Mouse (Mus musculus) erythroblast, embryonic 14.5 days (primary cell): Measurements from ENCODE around the gene Arid4b.
"Not testable (repeated sequence)": the region's sequence is repeated elsewhere in the genome, so short reads cannot be mapped to it uniquely, and the experiment has no call there.

ENCODE experiments used
- GATA1 ChIP-seq: IDR thresholded peaks from 2 replicates; pipeline ENCODE4 v1.6.1; 2012; ENCODE audit warnings: low read length, inconsistent platforms, mixed read lengths
- TAL1 ChIP-seq: IDR thresholded peaks from 3 replicates; pipeline ENCODE4 v1.6.1; 2012; ENCODE audit warnings: low read length, inconsistent platforms, mixed read lengths

- not testable (repeated sequence) for TF ChIP-seq TAL1, GATA1
These were observed 27.7 kb upstream of the Arid4b start for GRCm38 (mm10) chr13:14035352-14035751.
